Mouse (Mus musculus): ENCODE measurements around the gene Ncbp1. TPM values are rescaled to one million over a fixed set of nuclear protein-coding genes. Genes with fewer than 3 reads are reported as not detected.

The Ncbp1 gene
- polyA plus RNA-seq, 1 experiment: 63.9 TPM

GRCm38 (mm10) chr4:46101211-46101711, 37.2 kb upstream of the Ncbp1 start:
- TF ChIP-seq CTCF (IDR thresholded peaks at IDR 0.05; ENCODE audit: borderline replicate concordance, insufficient read depth, low read length): no peak
- no peaks in the 10 kb centered on the region for H3K4me1 ChIP-seq (ENCODE audit: control insufficient read depth, insufficient read depth, low read length)
- no peak overlapping the region for H3K27ac ChIP-seq (ENCODE audit: insufficient read depth, low read length)
- H3K4me3 ChIP-seq (ENCODE audit: insufficient read depth, low read length): no peak overlapping the region

- no peak for TF ChIP-seq POLR2A (IDR thresholded peaks at IDR 0.05; ENCODE audit: low read depth, low read length)
- no peak for TF ChIP-seq CTCF (IDR thresholded peaks at IDR 0.05; ENCODE audit: borderline replicate concordance, insufficient read depth, low read length)
- Histone ChIP-seq H3K4me3 (ENCODE audit: insufficient read depth, low read length) (no peak overlapping the region), H3K4me1 (ENCODE audit: control insufficient read depth, insufficient read depth, low read length) (no peaks in the 10 kb centered on the region), H3K27ac (ENCODE audit: insufficient read depth, low read length) (no peak overlapping the region)
Measured at GRCm38 (mm10) chr4:46102078-46102769, 36.2 kb upstream of the Ncbp1 start.

- Histone ChIP-seq H3K4me3 (ENCODE audit: insufficient read depth, low read length) (no peak overlapping the region), H3K4me1 (ENCODE audit: control insufficient read depth, insufficient read depth, low read length) (no peaks in the 10 kb centered on the region), H3K27ac (ENCODE audit: insufficient read depth, low read length) (no peak overlapping the region)
- no peak for TF ChIP-seq POLR2A (IDR thresholded peaks at IDR 0.05; ENCODE audit: low read depth, low read length)
- no peak for TF ChIP-seq CTCF (IDR thresholded peaks at IDR 0.05; ENCODE audit: borderline replicate concordance, insufficient read depth, low read length)
Measured at GRCm38 (mm10) chr4:46110084-46110483, 28.3 kb upstream of the Ncbp1 start.

GRCm38 (mm10) chr4:46111361-46111760, 27.1 kb upstream of the Ncbp1 start:
- Histone ChIP-seq H3K4me1 (ENCODE audit: control insufficient read depth, insufficient read depth, low read length) (no peaks in the 10 kb centered on the region), H3K4me3 (ENCODE audit: insufficient read depth, low read length) (no peak overlapping the region), H3K27ac (ENCODE audit: insufficient read depth, low read length) (no peak overlapping the region)
- TF ChIP-seq POLR2A (IDR thresholded peaks at IDR 0.05; ENCODE audit: low read depth, low read length): no peak
- no peak for TF ChIP-seq CTCF (IDR thresholded peaks at IDR 0.05; ENCODE audit: borderline replicate concordance, insufficient read depth, low read length)

- Histone ChIP-seq H3K4me1 (ENCODE audit: control insufficient read depth, insufficient read depth, low read length) (no peaks in the 10 kb centered on the region), H3K27ac (ENCODE audit: insufficient read depth, low read length) (no peak overlapping the region), H3K4me3 (ENCODE audit: insufficient read depth, low read length) (no peak overlapping the region)
- TF ChIP-seq CTCF (IDR thresholded peaks at IDR 0.05; ENCODE audit: borderline replicate concordance, insufficient read depth, low read length) (no peak), POLR2A (IDR thresholded peaks at IDR 0.05; ENCODE audit: low read depth, low read length) (no peak)
Measured at GRCm38 (mm10) chr4:46115308-46115707, 23.1 kb upstream of the Ncbp1 start.

GRCm38 (mm10) chr4:46116544-46117175, 21.8 kb upstream of the Ncbp1 start:
- Histone ChIP-seq H3K4me3 (ENCODE audit: insufficient read depth, low read length) (no peak overlapping the region), H3K27ac (ENCODE audit: insufficient read depth, low read length) (no peak overlapping the region), H3K4me1 (ENCODE audit: control insufficient read depth, insufficient read depth, low read length) (no peaks in the 10 kb centered on the region)
- TF ChIP-seq CTCF (IDR thresholded peaks at IDR 0.05; ENCODE audit: borderline replicate concordance, insufficient read depth, low read length) (no peak), POLR2A (IDR thresholded peaks at IDR 0.05; ENCODE audit: low read depth, low read length) (no peak)

- TF ChIP-seq CTCF (IDR thresholded peaks at IDR 0.05; ENCODE audit: borderline replicate concordance, insufficient read depth, low read length) (no peak), POLR2A (IDR thresholded peaks at IDR 0.05; ENCODE audit: low read depth, low read length) (no peak)
- Histone ChIP-seq H3K4me3 (ENCODE audit: insufficient read depth, low read length) (no peak overlapping the region), H3K27ac (ENCODE audit: insufficient read depth, low read length) (no peak overlapping the region), H3K4me1 (ENCODE audit: control insufficient read depth, insufficient read depth, low read length) (no peaks in the 10 kb centered on the region)
Measured at GRCm38 (mm10) chr4:46117536-46117935, 20.9 kb upstream of the Ncbp1 start.

- Histone ChIP-seq H3K4me3 (ENCODE audit: insufficient read depth, low read length) (no peak overlapping the region), H3K4me1 (ENCODE audit: control insufficient read depth, insufficient read depth, low read length) (no peaks in the 10 kb centered on the region), H3K27ac (ENCODE audit: insufficient read depth, low read length) (no peak overlapping the region)
- TF ChIP-seq POLR2A (IDR thresholded peaks at IDR 0.05; ENCODE audit: low read depth, low read length) (no peak), CTCF (IDR thresholded peaks at IDR 0.05; ENCODE audit: borderline replicate concordance, insufficient read depth, low read length) (no peak)
Measured at GRCm38 (mm10) chr4:46119514-46120094, 18.8 kb upstream of the Ncbp1 start.

GRCm38 (mm10) chr4:46120767-46121166, 17.6 kb upstream of the Ncbp1 start:
- no peaks in the 10 kb centered on the region for H3K4me1 ChIP-seq (ENCODE audit: control insufficient read depth, insufficient read depth, low read length)
- TF ChIP-seq POLR2A (IDR thresholded peaks at IDR 0.05; ENCODE audit: low read depth, low read length) (no peak), CTCF (IDR thresholded peaks at IDR 0.05; ENCODE audit: borderline replicate concordance, insufficient read depth, low read length) (no peak)
- no peak overlapping the region for H3K4me3 ChIP-seq (ENCODE audit: insufficient read depth, low read length)
- H3K27ac ChIP-seq (ENCODE audit: insufficient read depth, low read length): no peak overlapping the region

- Histone ChIP-seq H3K27ac (ENCODE audit: insufficient read depth, low read length) (no peak overlapping the region), H3K4me1 (ENCODE audit: control insufficient read depth, insufficient read depth, low read length) (no peaks in the 10 kb centered on the region), H3K4me3 (ENCODE audit: insufficient read depth, low read length) (no peak overlapping the region)
- no peak for TF ChIP-seq POLR2A (IDR thresholded peaks at IDR 0.05; ENCODE audit: low read depth, low read length)
- TF ChIP-seq CTCF (IDR thresholded peaks at IDR 0.05; ENCODE audit: borderline replicate concordance, insufficient read depth, low read length): no peak
Measured at GRCm38 (mm10) chr4:46123358-46123757, 15.1 kb upstream of the Ncbp1 start.
